Mouse (Mus musculus): Measurements from ENCODE around the gene Abcb5.
A peak's percentile ranks its signal among the peaks of the same experiment; 100 is the strongest.

Abcb5 gene

DNA sequence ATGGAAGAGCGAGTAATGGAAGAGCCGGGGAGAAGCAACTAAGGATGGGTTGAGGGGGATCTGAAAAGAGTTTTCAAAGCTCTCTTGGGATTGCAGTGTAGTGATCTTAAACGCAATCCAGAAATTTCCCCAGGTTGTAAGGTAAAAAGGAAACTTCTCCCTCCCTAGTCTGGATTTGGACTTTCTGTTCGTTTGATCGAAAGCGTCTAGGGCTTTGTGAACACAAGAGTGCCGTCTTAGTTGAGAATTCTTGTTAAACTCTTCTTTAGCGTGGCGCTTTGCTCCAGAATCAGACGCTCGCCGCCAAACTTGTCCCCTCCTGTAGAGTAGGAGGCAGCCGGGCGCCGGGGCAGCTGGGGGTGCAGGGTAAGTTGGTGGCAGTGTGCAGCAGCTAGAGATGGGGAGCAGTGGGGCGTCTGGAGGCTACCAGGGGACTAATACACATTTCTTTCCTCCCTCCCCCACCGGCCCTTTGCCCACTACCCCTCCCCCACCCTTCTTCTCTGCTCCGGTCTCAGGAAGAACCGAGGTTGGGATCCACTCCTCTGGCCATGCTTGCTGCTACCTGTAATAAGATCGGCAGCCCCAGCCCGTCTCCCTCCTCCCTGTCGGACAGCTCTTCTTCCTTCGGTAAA, 118.2 kb downstream of the Abcb5 start:
- no peak for DNase-seq (ENCODE audit: low spot score in 2 of 2)

- no peak for DNase-seq (ENCODE audit: low spot score in 2 of 2)
Measured at GRCm38 (mm10) chr12:118847381-118847780, 118.8 kb downstream of the Abcb5 start.

- DNase-seq (ENCODE audit: low spot score in 2 of 2), result peak; percentile 51 to 57
Measured at GRCm38 (mm10) chr12:118846649-118847321, 119.4 kb downstream of the Abcb5 start.

GRCm38 (mm10) chr12:118846221-118846620, 120.0 kb downstream of the Abcb5 start, which contains the start of gene Sp8:
TSS of gene Sp8 (plus strand) at chr12:118846329.
- DNase-seq (ENCODE audit: low spot score in 2 of 2), result no peak

GRCm38 (mm10) chr12:118845351-118845750, 120.9 kb downstream of the Abcb5 start:
- DNase-seq (ENCODE audit: low spot score in 2 of 2), result no peak

DNA sequence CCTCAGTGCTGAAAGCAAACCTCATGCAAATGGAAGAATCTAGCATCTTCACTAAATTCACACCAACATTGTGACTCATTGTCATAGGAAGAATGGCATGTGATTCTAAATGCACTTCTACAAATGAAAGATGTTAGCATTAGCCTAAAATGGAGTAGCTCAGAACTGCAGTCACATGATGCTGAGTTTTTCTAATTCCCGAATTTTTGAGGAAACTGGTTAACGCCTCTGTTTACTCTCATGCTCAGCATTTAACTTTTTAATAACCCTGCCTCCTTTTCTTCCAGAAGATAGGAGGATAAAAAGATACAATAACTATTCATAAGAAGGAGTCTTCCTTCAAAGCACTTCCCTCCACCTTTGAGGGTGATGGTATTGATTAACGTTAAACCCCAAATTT, 121.4 kb downstream of the Abcb5 start:
- no peak for DNase-seq (ENCODE audit: low spot score in 2 of 2)

GRCm38 (mm10) chr12:118844111-118844510, 122.1 kb downstream of the Abcb5 start:
- no peak for DNase-seq (ENCODE audit: low spot score in 2 of 2)

DNA sequence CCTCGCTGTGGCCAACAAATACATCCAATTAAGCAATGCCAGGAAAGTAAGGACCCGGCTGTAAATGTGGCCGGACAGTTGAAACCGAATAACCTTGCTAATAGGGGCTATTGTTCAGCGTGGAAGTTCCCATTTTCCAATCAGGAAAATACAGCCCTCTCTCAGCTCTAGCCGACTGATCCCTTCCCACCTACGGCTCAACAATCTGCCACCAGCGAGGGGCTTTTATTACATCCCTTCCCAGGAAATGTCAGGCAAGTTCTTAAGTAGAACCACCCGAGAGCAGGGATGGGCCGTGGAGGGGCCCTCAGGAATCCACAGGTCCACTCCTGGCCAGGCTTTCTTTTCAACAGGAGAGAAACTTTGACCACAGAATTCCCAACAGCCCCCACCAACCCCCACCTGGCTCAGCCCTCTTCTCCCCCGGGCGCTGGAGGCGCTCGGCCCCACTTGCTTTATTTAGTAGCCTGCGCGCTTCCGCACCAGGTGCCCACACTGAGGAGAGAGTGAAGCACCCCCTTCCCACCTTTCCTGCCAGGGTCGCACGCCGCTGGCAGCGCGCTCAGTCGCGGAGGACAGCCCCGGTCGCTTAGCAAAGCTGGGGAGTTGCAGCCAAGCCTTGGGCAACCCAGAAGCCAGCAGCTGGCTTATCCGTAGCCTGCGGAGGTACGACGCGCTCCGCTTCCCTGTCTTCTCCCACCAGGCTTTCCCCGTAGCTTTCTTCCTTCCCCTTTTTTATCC, 123.4 kb downstream of the Abcb5 start:
- peak in 1 of 2 experiments; percentile 21 for DNase-seq (ENCODE audit: low spot score in 2 of 2)

GRCm38 (mm10) chr12:118841971-118842550, 124.2 kb downstream of the Abcb5 start:
- DNase-seq (ENCODE audit: low spot score in 2 of 2), result no peak

DNA sequence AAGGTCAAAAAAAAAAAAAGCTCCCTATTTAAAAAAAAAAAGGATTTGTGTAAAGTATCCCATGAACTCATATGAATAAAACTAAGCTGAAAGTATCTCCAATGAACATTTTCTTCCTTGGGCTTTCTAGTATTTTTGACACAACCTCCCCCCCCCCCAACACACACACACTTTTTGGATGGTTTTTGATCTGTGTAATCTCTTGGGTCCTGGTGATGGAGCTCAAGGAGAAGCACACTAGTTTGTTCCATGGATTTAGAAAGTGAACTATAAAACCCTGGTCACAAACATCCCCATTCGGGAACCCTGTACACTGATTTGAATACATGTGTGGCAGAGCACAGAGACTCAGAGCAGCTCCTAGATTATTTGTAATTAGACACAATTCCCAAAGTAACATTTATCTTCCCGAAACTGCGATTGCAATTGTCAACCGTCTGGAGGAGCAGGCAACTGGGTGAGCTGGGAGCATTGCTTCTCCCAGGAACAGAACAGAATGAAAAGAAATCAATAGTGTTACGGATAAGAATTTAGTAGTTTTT, 124.8 kb downstream of the Abcb5 start:
- DNase-seq (ENCODE audit: low spot score in 2 of 2), result no peak

DNA sequence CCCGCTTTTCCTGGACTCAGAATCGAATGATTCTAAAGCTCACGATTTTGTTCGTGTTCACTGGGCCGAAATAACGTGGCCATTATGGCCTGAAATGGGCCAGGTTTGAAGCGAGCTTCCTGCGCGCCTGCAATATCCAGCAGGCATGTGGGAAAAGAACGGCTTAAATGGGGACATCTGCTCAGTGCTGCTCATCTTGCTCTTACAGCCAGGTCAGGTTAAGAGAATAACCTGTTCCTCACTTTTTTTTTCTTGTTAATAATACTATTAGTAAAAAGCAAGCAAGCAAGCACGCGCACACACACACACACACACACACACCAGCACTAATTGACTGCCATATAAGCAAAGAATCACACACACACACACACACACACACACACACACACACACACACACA, 125.4 kb downstream of the Abcb5 start:
- no peak for DNase-seq (ENCODE audit: low spot score in 2 of 2)

DNA sequence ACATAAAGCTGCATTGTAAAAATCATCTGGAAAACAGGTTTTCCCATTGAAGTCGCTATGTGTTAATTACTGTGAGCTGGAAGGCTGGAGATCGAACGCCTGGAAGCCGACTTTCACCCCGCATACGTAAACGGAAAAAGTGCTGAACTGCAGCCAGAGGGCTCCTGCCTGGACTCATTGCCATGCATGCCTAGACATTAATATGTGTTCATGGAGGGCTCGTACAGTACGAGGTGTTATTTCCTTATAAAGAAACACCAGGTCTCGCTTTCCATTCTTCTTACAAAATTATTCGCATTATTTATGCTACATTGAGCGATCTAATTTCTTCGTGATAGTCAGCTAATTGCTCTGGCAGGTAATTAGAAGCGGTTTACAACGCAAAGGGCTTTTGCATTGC, 125.9 kb downstream of the Abcb5 start:
- DNase-seq (ENCODE audit: low spot score in 2 of 2), result peak in 1 of 2 experiments; percentile 20

- no peak for DNase-seq (ENCODE audit: low spot score in 2 of 2)
Measured at GRCm38 (mm10) chr12:118839398-118839797, 126.8 kb downstream of the Abcb5 start.

- DNase-seq (ENCODE audit: low spot score in 2 of 2), result no peak
Measured at GRCm38 (mm10) chr12:118838260-118838659, 128.0 kb downstream of the Abcb5 start.

GRCm38 (mm10) chr12:118837361-118837760, 128.9 kb downstream of the Abcb5 start:
- no peak for DNase-seq (ENCODE audit: low spot score in 2 of 2)

DNA sequence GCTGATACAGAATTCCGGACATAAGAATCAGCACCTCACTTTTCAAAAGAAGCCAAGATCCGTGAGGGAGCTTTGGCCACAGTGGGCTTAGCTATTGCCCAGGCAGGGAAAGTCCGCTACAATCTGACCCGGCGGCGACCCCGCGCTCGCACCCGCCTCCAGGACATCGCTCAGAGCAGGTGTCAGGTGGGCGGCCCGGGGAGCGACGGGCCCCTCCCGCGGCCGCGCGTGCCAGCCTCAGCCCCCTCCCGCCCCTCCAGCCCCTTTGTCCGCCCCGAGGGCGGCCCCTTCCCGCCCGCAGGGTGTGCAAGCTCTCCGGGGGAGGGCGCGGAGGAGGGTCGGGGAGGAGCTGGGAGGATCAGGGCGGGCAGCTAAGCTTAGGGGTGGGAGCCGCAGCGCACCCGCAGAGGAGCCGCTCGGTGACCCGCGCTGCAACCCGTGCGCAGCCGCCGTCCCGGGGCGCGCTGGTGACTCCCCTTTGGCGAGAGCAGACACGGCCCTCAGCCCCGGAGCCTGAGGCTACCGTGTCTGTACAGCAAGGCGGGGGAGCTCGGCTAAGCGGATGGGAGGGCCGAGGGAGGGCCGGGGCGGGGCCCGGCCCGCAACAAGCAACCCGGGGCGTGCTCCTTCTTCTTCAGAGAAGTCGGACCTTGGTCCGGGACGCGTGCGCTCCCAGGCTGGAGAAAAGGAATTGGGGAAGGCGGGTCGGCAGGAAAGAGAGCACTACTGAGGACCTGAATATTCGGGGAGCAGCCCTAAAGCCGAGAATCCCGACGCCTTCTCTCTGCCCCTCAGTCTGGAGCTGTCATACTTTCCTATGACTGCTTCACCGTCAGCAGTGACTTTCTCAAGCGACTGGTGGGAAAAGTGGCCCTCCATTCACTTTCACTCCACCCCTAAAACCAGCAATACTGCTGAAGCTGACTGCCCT, 129.5 kb downstream of the Abcb5 start:
- peak in 1 of 2 experiments; percentile 27 for DNase-seq (ENCODE audit: low spot score in 2 of 2)

- no peak for DNase-seq (ENCODE audit: low spot score in 2 of 2)
Measured at GRCm38 (mm10) chr12:118829881-118830280, 136.3 kb downstream of the Abcb5 start.
